Mouse (Mus musculus): ENCODE results near the gene Dnajc7.

GRCm38 (mm10) chr11:100619485-100619975 is 438 bp downstream of the Dnajc7 start:
- TF ChIP-seq POLR2A (IDR thresholded peaks at IDR 0.05; ENCODE audit: borderline replicate concordance, extremely low read depth, low read depth, low read length) (peak; percentile 78; the same call in 1 of the 2 replicates), CTCF (IDR thresholded peaks at IDR 0.05; ENCODE audit: insufficient read depth, low read length) (no peak)
